Mouse (Mus musculus): ENCODE data around the gene Dnmt1.

- TF ChIP-seq CTCF (IDR thresholded peaks at IDR 0.05; ENCODE audit: control insufficient read depth, insufficient read depth, insufficient replicate concordance, low read depth, low read length) (no peak), POLR2A (IDR thresholded peaks at IDR 0.05; ENCODE audit: control insufficient read depth, low read depth, low read length) (no peak)
Observed at GRCm38 (mm10) chr9:20946066-20946880, 13.4 kb downstream of the Dnmt1 start.
